Mouse (Mus musculus) ES-E14 (cell line): ENCODE measurements around the gene Rfx1. TPM values are rescaled to one million over a fixed set of nuclear protein-coding genes. Genes with fewer than 3 reads are reported as not detected.

ENCODE experiments used
- DNase-seq: peaks from one replicate; pipeline ENCODE4 v3.0.0-alpha.2; 2013; ENCODE audit warnings: low read depth, low spot score
- H3K27ac ChIP-seq: 2 replicates; pipeline ENCODE4 v1.5.1; 2012; ENCODE audit warnings: low read depth, mild to moderate bottlenecking, low read length, moderate library complexity, mixed read lengths; ENCODE audit not compliant: poor library complexity, insufficient read depth, severe bottlenecking
- H3K36me3 ChIP-seq: 2 replicates; pipeline ENCODE4 v1.6.1; 2012; ENCODE audit warnings: mild to moderate bottlenecking, low read length, moderate library complexity, mixed read lengths; ENCODE audit not compliant: control insufficient read depth, poor library complexity, insufficient read depth, severe bottlenecking
- H3K4me1 ChIP-seq, 2 experiments: fragments of 150-350 bp in 1 of 2; sonication (generic) in 1 of 2; 2 replicates each; pipeline ENCODE4 v1.6.1; 2012; ENCODE audit warnings: low read length in 2 of 2, mild to moderate bottlenecking in 1 of 2, mixed read lengths in 1 of 2; ENCODE audit not compliant: control insufficient read depth in 2 of 2, insufficient read depth in 2 of 2, poor library complexity in 1 of 2
- H3K4me3 ChIP-seq, 2 experiments: fragments of 150-350 bp in 1 of 2; sonication (generic) in 1 of 2; 2 replicates each; pipeline ENCODE4 v1.5.1; 2012; ENCODE audit warnings: low read length in 2 of 2, low read depth in 1 of 2, mild to moderate bottlenecking in 1 of 2, mixed read lengths in 1 of 2; ENCODE audit not compliant: insufficient read depth in 1 of 2, poor library complexity in 1 of 2, severe bottlenecking in 1 of 2
- H3K9ac ChIP-seq: 2 replicates; pipeline ENCODE4 v1.6.1; 2012; ENCODE audit warnings: low read depth, mild to moderate bottlenecking, low read length, mixed read lengths; ENCODE audit not compliant: poor library complexity, insufficient read depth, severe bottlenecking
- H3K9me3 ChIP-seq: fragments of 150-350 bp; sonication (generic); 2 replicates; pipeline ENCODE4 v1.6.1; 2012; ENCODE audit warnings: low read depth, mild to moderate bottlenecking, low read length; ENCODE audit not compliant: control insufficient read depth, insufficient read depth
- CHD2 ChIP-seq: IDR thresholded peaks from 2 replicates; pipeline ENCODE4 v1.6.1; 2014; ENCODE audit warnings: mild to moderate bottlenecking, low read depth, low read length, inconsistent platforms
- HCFC1 ChIP-seq: IDR thresholded peaks from 2 replicates; pipeline ENCODE4 v1.6.1; 2012; ENCODE audit warnings: low read length, inconsistent platforms, borderline replicate concordance; ENCODE audit not compliant: insufficient read depth
- MAFK ChIP-seq: IDR thresholded peaks from 2 replicates; pipeline ENCODE4 v1.6.1; 2014; ENCODE audit warnings: mild to moderate bottlenecking, low read depth, low read length, inconsistent platforms; ENCODE audit not compliant: insufficient read depth
- ZC3H11A ChIP-seq: IDR thresholded peaks from 2 replicates; pipeline ENCODE4 v1.6.1; 2012; ENCODE audit warnings: low read depth, mild to moderate bottlenecking, inconsistent platforms, low read length, borderline replicate concordance
- ZNF384 ChIP-seq: IDR thresholded peaks from 2 replicates; pipeline ENCODE4 v1.6.1; 2012; ENCODE audit warnings: low read depth, low read length, inconsistent platforms
- in situ Hi-C, 2 experiments: fragments of 600-800 bp; cut with MboI; formaldehyde crosslinking; loops; one replicate each; pipeline ENCODE4 v1.15.1; 2025; ENCODE audit warnings: low sequenced_read_pairs in 2 of 2, inconsistent platforms in 1 of 2; ENCODE audit not compliant: unreplicated experiment in 2 of 2
- total RNA-seq: library from RNA; depleted of rRNA; stranded (reverse); fragments of 300-350 nt; gene quantifications from 2 replicates; pipeline ENCODE4 v1.2.3, GENCODE M21; 2012

Gene Rfx1
- total RNA-seq, 1 experiment = 16.2 TPM

DNA sequence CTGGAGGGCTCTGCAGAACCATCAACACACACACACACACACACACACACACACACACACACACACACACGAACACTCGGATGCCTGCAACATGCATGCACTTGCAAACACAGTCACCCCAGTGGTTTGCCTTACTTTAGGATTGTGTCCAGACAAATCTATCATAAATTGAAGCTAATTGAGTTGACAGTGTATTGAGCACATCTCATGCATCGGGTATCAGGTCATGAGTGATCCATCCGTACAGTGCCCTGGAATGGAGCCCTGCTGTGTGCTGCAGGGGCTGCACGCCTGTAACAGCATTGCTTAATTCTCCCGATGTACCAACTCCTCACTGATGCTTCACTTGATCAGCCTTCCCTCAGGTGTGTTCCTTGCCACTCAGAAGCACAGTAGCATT lies 49.0 kb downstream of the Rfx1 start:
- Histone ChIP-seq H3K36me3 (no peaks in the 10 kb centered on the region), H3K9me3 (no peaks in the 10 kb centered on the region), H3K27ac (no peak overlapping the region), H3K4me3 (no peak overlapping the region), H3K9ac (no peak overlapping the region), H3K4me1 (no peaks in the 10 kb centered on the region)
- no peak for DNase-seq
- in situ Hi-C loops = no loop called here
- TF ChIP-seq HCFC1 = no peak
- TF ChIP-seq ZNF384 = no peak
- no peak for TF ChIP-seq CHD2
- no peak for TF ChIP-seq ZC3H11A
- TF ChIP-seq MAFK = no peak

- Histone ChIP-seq H3K27ac (no peak overlapping the region), H3K9me3 (no peaks in the 10 kb centered on the region), H3K4me1 (peaks cover 0 to 12% of the 10 kb centered on the region in 2 experiments; a peak in 1 of 4 replicates), H3K36me3 (no peaks in the 10 kb centered on the region), H3K4me3 (no peak overlapping the region), H3K9ac (no peak overlapping the region)
- in situ Hi-C loops = no loop called here
- no peak for DNase-seq
- TF ChIP-seq CHD2 (no peak), MAFK (no peak), ZC3H11A (no peak), HCFC1 (no peak), ZNF384 (no peak)
Measured at GRCm38 (mm10) chr8:84122151-84122550, 55.5 kb downstream of the Rfx1 start.

DNA sequence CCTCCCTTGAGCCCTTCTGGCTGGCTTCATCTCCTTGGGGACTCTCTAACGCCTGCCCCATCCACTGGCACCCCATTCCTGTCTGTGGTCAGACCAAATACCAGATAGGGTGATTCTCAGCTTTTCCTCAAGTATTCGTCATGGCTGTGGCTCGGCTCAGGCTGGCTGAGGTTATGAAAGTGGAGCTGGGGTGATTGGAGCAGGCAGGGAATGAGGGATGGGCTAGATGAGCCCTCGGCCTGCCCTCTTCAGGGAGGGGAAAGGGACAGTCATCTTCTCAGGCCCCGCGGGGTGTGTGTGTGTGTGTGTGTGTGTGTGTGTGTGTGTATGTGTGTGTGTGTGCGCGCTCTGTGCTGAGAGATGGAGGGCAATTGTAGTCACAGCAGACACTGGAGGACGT lies 59.0 kb downstream of the Rfx1 start, which contains the start of gene Podnl1:
Gene Podnl1, plus strand, starts transcription at position 334 of the 400 bp plus-strand sequence.
- H3K9me3 ChIP-seq = no peaks in the 10 kb centered on the region
- in situ Hi-C loops = no loop called here
- no peak within 1 kb of the TSS for H3K9ac ChIP-seq
- no peak within 1 kb of the TSS for H3K27ac ChIP-seq
- no peak within 1 kb of the TSS for H3K4me3 ChIP-seq
- no peak for TF ChIP-seq ZC3H11A
- peaks cover 2 to 25% of the 10 kb centered on the region in 2 experiments; a peak in 1 of 4 replicates for H3K4me1 ChIP-seq
- DNase-seq = no peak
- no peaks in the 10 kb centered on the region for H3K36me3 ChIP-seq

DNA sequence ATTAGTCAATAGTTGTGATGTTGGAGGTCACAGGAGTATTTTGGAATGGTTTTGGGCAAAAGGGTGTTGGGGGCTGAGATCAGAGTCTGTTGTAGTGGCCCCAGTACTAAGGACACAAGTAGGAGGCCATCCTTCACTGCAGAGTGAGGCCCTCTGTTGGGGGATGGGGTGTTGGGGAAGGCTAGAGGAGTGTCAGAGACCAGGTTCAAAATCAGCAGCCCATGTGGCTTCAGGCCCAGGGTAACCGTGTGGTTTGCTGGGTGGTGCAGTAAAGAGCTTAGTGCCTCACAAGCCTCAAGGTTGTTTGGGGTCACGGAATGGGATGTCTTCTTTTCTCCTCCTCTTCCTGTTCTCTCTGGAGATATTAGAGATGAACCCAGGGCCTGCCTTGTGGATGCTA lies 60.1 kb downstream of the Rfx1 start:
- TF ChIP-seq CHD2 (no peak), HCFC1 (no peak), ZNF384 (no peak), MAFK (no peak)
- Histone ChIP-seq H3K4me1 (peaks cover 2 to 27% of the 10 kb centered on the region in 2 experiments; a peak in 1 of 4 replicates), H3K36me3 (no peaks in the 10 kb centered on the region), H3K9me3 (no peaks in the 10 kb centered on the region), H3K27ac (no peak overlapping the region), H3K4me3 (no peak overlapping the region), H3K9ac (no peak overlapping the region)
- DNase-seq = no peak
- in situ Hi-C loops = no loop called here

DNA sequence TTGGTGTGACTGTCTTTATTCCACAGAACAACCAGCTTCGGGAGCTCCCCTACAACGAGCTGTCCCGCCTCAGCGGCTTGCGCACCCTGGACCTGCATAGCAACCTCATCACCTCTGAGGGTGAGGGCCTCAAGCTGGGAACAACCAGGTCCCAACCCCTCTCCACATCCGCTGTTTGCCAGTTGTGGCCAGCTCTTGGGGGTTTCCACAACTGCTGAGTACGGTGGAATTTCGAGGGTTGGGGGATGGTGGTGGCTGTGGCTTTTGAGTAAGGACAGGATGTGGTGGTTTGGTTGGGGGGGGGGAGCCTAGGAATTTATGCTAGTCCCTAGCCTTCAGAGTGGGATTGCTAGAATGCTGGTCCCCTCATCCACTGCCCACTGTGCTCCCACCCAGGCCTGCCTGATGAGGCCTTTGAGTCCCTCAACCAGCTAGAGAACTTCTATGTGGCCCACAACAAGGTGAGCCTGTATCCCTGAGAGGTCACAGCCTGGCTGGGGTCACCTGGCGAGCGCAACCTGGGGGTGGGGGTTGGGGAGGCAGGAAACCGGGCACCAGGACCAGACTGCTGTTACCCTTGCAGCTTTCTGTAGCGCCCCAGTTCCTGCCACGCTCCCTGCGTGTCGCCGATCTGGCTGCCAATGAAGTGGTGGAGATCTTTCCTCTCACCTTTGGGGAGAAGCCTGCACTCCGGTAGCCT lies 60.7 kb downstream of the Rfx1 start:
- H3K9me3 ChIP-seq = no peaks in the 10 kb centered on the region
- H3K4me1 ChIP-seq = peaks cover 2 to 29% of the 10 kb centered on the region in 2 experiments; a peak in 1 of 4 replicates
- no peaks in the 10 kb centered on the region for H3K36me3 ChIP-seq
- in situ Hi-C loops = no loop called here
- no peak overlapping the region for H3K27ac ChIP-seq
- H3K4me3 ChIP-seq = peak overlapping the region; percentile 31 to 50
- H3K9ac ChIP-seq = peak overlapping the region; percentile 42; the same call in 1 of the 2 replicates
- no peak for DNase-seq
- TF ChIP-seq ZNF384 (no peak), HCFC1 (no peak), ZC3H11A (no peak), CHD2 (no peak), MAFK (no peak)
